ENCODE assay signal across 8 mouse cellular contexts in the genomic region with DNA sequence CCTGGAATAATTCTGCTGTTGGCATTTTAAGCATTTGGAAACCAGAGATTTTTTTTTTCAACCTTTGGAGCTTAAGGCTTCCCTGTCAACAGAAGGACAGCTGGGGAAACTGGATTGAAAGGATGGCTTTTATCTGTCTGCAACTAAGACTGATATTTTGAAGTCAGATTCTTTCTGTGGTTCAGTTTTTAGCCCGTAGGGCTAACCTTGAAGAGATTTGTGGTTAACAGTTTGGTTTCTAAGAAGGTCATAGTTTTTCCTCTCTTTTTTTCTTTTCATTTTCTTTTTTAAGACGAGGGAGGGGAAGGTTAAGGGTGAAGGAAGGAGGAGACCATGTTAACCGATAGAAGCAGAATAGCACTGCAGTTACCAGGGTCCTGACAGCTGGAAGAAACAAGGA. TPM values are rescaled to one million over a fixed set of nuclear protein-coding genes. Genes with fewer than 3 reads are reported as not detected.
A peak's percentile ranks its signal among the peaks of the same experiment; 100 is the strongest.
DNase-seq lines count a peak whose midpoint lies in the region; ATAC-seq and TF ChIP-seq lines count a peak whose summit lies in the region.

No protein-coding gene starts in this region.

- no peak for ATAC-seq in hindbrain, embryonic 13.5 days (ENCODE audit: low FRiP score)
- ATAC-seq in midbrain, embryonic 13.5 days: no peak

- H3K9me3 ChIP-seq in hindbrain, embryonic 13.5 days: no peaks in the 10 kb centered on the region
- no peaks in the 10 kb centered on the region for H3K9me3 ChIP-seq in midbrain, embryonic 13.5 days

- 0% methylated on average over 3 of the region's 3 CpGs for WGBS in kidney, adult 2 months
- WGBS in hindbrain, embryonic 13.5 days: 7% methylated on average over 3 of the region's 3 CpGs
- 7% methylated on average over 3 of the region's 3 CpGs for WGBS in midbrain, embryonic 13.5 days

- DNase-seq in kidney, adult 2 months: peak; percentile 19
- DNase-seq in kidney, adult 11 months: no peak
- DNase-seq in MN1 (ENCODE audit: low spot score): peak; percentile 15
- DNase-seq in right cerebral cortex, postnatal 36 days (ENCODE audit: low spot score in 2 of 2): no peak
- DNase-seq in frontal cortex, postnatal 36 days (ENCODE audit: low spot score in 2 of 2): no peak
- DNase-seq in kidney, postnatal 4 days: no peak

- H3K4me3 ChIP-seq in kidney, adult 2 months (ENCODE audit: insufficient read depth, low read depth, low read length): peak overlapping the region; percentile 77
- peak overlapping the region; percentile 74 for H3K4me3 ChIP-seq in hindbrain, embryonic 13.5 days
- H3K4me3 ChIP-seq in midbrain, embryonic 13.5 days (replicated peaks): peak overlapping the region; percentile 79

- peak overlapping the region; percentile 79; the same call in 1 of the 2 replicates for H3K27ac ChIP-seq in kidney, adult 2 months (ENCODE audit: insufficient read depth, low read depth, low read length)
- H3K27ac ChIP-seq in hindbrain, embryonic 13.5 days: peak overlapping the region; percentile 95
- peak overlapping the region; percentile 93; the same call in 1 of the 2 replicates for H3K27ac ChIP-seq in midbrain, embryonic 13.5 days

- TF ChIP-seq POLR2A in kidney, adult 2 months (IDR thresholded peaks at IDR 0.05; ENCODE audit: low read depth, low read length): no peak

- H3K27me3 ChIP-seq in kidney, adult 2 months (replicated peaks; ENCODE audit: control insufficient read depth, insufficient read depth, low read length): no peaks in the 10 kb centered on the region
- no peaks in the 10 kb centered on the region for H3K27me3 ChIP-seq in hindbrain, embryonic 13.5 days
- no peaks in the 10 kb centered on the region for H3K27me3 ChIP-seq in midbrain, embryonic 13.5 days

- peak overlapping the region; percentile 92 for H3K9ac ChIP-seq in hindbrain, embryonic 13.5 days
- peak overlapping the region; percentile 91 for H3K9ac ChIP-seq in midbrain, embryonic 13.5 days (replicated peaks)

- peaks cover 14% of the 10 kb centered on the region for H3K4me1 ChIP-seq in kidney, adult 2 months (ENCODE audit: control insufficient read depth, insufficient read depth, low read length)
- peaks cover 58% of the 10 kb centered on the region for H3K4me1 ChIP-seq in hindbrain, embryonic 13.5 days (replicated peaks)
- peaks cover 60% of the 10 kb centered on the region for H3K4me1 ChIP-seq in midbrain, embryonic 13.5 days (replicated peaks)

- H3K4me2 ChIP-seq in hindbrain, embryonic 13.5 days: peak overlapping the region; percentile 99
- peak overlapping the region; percentile 96 for H3K4me2 ChIP-seq in midbrain, embryonic 13.5 days (replicated peaks)

- H3K36me3 ChIP-seq in kidney, adult 2 months (ENCODE audit: control insufficient read depth, insufficient read depth, low read length): no peaks in the 10 kb centered on the region
- H3K36me3 ChIP-seq in hindbrain, embryonic 13.5 days: no peaks in the 10 kb centered on the region
- H3K36me3 ChIP-seq in midbrain, embryonic 13.5 days: no peaks in the 10 kb centered on the region

- no peak for TF ChIP-seq CTCF in kidney, adult 2 months (conservative IDR thresholded peaks at IDR 0.05; ENCODE audit: insufficient read depth, insufficient read length, low read depth, low read length)

RNA-seq across cellular contexts. Expression of gene Arhgef11, which starts 0.9 kb away (rescaled TPM):
- polyA plus RNA-seq in kidney, adult 2 months (2012; rRNA removed): 34.7 and 35.4 TPM in 2 replicates
- polyA plus RNA-seq in hindbrain, embryonic 13.5 days (2015; fragmentation: Nextera tagmentation; extraction: Ambion mirVana): 22.8 and 24.6 TPM in 2 replicates
- polyA plus RNA-seq in midbrain, embryonic 13.5 days (2015; fragmentation: Nextera tagmentation; extraction: Ambion mirVana): 24.6 and 27.0 TPM in 2 replicates

Comparison
In these comparisons a context has a peak if more than half of its experiments do, and no peak if none do; other contexts are left out.
1. DNase-seq: peak in kidney, adult 2 months (single experiment) and MN1 (single experiment); none in kidney, adult 11 months (single experiment), right cerebral cortex, postnatal 36 days (0 of 2), frontal cortex, postnatal 36 days (0 of 2) and kidney, postnatal 4 days (0 of 2).
2. Peak in every context shown above with its lines, with median percentiles within 50 percentile points of each other: H3K27ac ChIP-seq and H3K4me3 ChIP-seq.